Mouse (Mus musculus) small intestine, adult 2 months (tissue): ENCODE results near the gene Olfr844.

Source experiments
- CTCF ChIP-seq: fragments of 200-500 bp; IDR thresholded peaks from 2 replicates; pipeline ENCODE4 v1.5.1; 2012; ENCODE audit warnings: low read depth, mild to moderate bottlenecking, control low read depth, inconsistent platforms, low read length, moderate library complexity, mixed read lengths; ENCODE audit not compliant: insufficient replicate concordance, insufficient read length; ENCODE audit errors: extremely low read depth
- POLR2A ChIP-seq: fragments of 200-500 bp; IDR thresholded peaks from 2 replicates; pipeline ENCODE4 v1.6.1; 2012; ENCODE audit warnings: low read depth, mild to moderate bottlenecking, control low read depth, inconsistent platforms, low read length, moderate library complexity

DNA sequence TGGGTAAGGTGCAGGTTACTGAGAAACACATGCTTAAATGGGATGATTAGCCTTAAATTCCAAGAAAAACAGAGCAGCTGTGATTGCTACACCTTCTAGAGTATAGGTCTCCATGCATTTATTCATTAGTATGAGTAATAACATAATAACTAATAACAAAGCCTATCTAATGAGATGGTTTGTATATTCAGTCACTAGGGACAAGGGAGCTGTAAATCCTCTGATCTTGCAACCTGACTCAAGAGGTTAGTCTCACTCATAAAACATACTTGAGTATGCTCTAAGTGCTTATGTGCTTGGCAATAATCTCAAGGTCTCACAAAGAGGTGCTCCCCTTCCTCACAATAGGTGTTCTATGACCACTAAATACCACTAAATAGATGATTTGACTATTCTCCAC lies at the start of gene Olfr844:
- no peak for TF ChIP-seq POLR2A
- TF ChIP-seq CTCF = no peak
